Mouse (Mus musculus): Measurements from ENCODE around the gene St6gal1.

DNA sequence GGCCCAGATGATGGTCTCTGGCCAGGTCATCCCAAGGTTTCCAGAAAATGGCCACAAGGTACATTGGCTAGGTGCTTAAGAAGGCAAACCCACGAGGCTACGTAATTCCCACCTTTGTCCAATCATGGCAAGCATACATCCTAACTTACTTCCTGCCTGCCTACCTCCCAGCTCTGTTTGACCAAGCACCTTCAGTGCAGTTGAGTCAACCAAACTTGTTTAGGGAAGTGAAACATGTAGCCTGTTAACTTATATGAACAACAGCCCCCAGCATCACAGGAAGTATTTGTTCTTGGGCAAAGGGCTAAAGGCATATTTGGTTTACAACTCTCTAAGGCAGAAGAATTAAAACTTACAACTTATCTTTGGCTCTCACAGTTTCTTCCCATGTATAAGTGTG lies 38.7 kb upstream of the St6gal1 start:
- TF ChIP-seq CTCF (IDR thresholded peaks at IDR 0.05; ENCODE audit: low read depth, low read length) (no peak), POLR2A (IDR thresholded peaks at IDR 0.05; ENCODE audit: borderline replicate concordance, low read depth, low read length) (no peak)

All from bone marrow macrophage, adult 2 months (primary cell).